Mouse (Mus musculus): ENCODE measurements around the gene Ucma. TPM values are rescaled to one million over a fixed set of nuclear protein-coding genes. Genes with fewer than 3 reads are reported as not detected.
"Not testable (repeated sequence)": the region's sequence is repeated elsewhere in the genome, so short reads cannot be mapped to it uniquely, and the experiment has no call there.

Gene Ucma
- not detected for total RNA-seq (2021)
- long read RNA-seq, experiment 1 = 0 reads
- long read RNA-seq, experiment 2, partial matches to known transcripts = 0 of 1 reads
- long read RNA-seq, experiment 2, other reads (novel, unspliced or antisense) = 0 of 1 reads

DNA sequence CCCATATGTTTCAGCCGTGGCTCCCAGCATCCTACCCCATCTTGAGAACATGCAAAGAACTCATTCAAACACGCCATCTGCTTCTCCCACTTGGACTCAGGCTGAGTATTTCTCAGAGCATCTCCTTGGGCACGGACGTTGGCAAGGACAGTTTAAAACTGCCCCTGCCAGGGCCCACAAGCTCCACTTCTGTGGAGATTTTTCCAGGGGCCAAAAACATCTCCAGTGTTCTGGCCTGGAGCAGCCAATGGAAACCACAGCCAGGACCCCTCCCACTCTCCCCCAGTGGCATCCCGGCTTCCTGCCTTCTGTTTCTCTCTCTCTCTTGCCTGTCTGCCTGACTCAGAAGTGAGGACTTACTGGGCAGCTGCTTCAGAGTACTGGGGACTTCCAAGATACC lies at the start of gene Ucma:
TSS of gene Ucma (plus strand) at position 316 of the 400 bp plus-strand sequence.
- no peak for DNase-seq

GRCm38 (mm10) chr2:4927391-4927790 lies 48.5 kb upstream of the Ucma start:
- no peak for DNase-seq

- DNase-seq = no peak
Observed at GRCm38 (mm10) chr2:4929230-4929629, 46.7 kb upstream of the Ucma start.

DNA sequence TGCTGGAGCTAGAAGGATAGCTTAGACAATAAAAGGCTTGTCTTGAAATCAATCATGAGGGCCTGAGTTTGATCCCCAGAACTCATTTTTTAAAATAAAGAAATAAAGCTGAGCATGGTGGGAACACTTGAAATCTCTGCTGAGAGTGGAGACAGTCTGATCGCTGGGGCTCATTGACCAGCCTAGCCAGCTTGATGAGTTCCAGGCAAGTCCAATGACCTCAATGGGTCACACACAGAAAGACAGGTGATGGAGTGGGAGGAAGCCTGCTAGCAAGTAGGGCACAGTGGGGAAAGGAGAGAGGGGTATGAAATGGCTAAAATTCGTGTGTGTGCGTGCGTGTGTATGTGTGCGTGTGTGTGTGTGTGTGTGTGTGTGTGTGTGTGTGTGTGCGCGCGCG lies 41.4 kb upstream of the Ucma start:
- no peak for DNase-seq

GRCm38 (mm10) chr2:4937931-4938330 lies 38.0 kb upstream of the Ucma start:
- DNase-seq = no peak

DNA sequence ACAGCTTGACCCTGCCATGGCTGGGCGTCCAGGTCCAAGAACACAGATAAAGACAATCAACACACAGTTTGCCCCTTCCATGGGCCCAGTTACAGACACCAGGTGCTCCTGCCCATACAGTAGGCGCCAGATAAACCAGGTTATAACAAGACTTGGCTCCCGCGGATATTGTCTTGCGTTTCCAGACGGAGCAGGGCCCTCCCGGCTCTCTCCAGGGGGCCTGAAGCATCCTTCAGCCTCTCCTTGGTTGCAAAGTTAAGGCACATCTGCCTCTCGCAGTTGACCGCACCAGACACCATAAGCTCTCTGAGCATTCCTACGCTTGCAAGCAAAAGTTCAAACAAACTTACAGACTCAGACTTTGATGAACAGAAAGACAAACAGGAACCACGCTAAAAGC lies 35.1 kb upstream of the Ucma start:
- DNase-seq = no peak

DNA sequence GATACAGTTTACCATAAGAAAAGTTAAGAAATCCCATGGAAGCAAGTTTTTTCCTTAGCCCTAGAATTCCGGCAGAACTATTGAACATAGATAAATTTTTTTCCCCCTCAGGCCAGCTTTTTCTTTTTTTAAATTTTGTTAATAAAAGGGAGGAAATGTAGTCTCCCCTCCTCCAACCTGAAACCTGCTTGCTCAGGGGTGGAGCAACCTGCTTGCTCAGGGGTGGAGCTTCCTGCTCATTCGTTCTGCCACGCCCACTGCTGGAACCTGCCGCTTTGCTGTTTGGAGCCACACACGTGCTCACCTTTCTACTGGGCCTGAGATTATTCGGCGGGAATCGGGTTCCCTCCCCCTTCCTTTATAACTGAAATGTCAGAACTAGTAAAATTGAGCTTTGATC lies 26.2 kb upstream of the Ucma start:
- not testable (repeated sequence) for DNase-seq

- DNase-seq = no peak
Observed at GRCm38 (mm10) chr2:4950986-4951385, 24.9 kb upstream of the Ucma start.

DNA sequence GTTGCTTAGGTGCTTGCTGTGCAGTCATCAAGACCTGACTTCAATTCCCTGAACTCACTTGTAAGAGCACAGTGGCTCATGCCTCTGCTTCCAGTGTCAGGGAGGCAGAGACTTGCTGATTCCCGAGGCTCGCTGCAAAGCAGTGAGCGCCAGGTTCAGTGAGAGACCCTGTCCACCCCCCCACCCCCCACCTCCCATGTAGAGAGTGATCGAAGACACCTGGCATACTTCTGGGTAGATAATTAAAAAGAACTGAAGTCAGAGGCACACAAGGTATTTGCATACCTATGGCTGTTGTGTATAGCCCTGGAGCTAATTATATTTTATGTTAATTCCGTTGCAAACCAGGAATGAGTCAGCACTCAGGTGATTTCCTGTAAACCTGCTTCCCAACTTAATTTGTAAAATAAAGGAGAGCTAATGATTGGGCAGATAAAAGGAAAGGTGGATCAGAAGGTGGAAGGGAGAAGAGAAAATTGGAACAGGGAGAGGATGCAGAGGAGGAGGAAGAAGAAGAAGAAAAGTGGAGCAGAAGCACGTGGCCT lies 21.6 kb upstream of the Ucma start:
- no peak for DNase-seq

DNA sequence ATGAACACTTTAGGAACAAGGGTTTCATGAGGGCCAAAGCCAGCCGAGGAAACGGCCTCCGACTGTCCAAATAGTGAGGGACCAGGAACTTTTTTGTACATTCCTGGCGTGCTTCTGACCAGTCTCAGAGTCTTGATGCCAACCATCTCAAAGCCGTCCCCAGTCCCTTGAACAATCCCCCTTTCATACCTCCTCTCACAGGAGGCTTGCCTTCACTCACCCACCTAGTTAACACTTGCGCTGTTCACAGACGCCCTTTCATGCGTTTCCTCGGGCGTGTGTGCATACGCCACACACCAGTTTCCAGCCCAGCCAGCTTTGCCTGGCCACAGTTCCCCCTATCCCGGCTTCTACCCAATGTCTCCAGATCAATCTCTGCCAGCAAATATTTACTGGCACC lies 17.9 kb upstream of the Ucma start:
- no peak for DNase-seq

DNA sequence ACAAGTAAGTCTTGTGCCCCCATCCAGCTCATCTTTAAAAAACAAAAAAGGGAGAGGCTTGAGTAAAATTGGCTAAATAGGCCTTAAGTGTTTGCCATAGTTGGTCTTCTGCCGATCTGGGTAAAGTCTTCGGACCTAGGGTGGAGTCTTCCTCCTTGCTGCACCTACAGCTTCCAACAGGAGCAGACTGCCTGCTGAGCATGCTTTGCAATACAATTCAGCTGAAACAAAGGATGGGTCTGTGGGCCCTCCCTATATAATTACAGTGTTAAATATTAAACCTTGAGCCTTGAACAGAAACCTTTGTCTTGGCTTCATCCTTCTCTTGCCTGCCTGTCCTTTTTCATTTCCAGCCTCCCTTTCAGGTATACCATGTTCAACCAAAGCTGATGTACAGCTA lies 8.1 kb upstream of the Ucma start:
- DNase-seq = no peak

DNA sequence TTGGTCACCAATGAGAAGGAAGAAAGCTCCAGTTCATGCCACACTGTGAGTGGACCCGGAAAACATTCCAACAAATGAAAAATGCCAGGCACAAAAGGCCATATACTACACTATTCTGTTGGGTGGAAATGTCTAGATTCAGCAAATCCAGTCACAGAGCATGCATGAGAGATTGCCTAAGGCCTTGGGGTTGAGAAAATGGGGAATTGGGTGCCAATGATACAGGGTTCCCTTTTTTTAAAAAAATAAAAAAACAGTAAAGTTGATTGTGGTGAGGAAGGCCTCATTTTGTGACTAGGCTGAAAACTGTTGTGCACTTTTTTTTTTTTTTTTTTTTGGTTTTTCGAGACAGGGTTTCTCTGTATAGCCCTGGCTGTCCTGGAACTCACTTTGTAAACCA lies 6.8 kb upstream of the Ucma start:
- no peak for DNase-seq

DNA sequence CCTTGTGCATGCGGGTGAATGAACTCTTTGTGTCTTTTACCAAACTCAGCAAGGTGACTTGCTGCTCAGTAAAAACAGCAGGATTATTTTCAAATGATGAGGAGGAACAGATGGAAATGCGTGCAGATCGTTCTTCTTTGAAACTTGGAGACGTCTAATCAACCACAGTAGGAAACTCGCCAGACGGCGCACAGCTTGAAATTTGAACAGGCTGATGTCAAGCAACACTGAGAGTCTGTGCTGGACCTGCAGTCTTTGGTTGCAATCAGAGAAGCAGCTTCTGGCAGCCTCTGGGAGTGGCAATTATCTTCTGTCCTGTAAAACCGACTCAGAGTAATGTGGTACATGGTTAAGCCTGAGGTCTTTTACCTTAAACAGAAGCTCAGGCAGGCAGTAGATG lies 2.2 kb downstream of the Ucma start:
- no peak for DNase-seq

DNA sequence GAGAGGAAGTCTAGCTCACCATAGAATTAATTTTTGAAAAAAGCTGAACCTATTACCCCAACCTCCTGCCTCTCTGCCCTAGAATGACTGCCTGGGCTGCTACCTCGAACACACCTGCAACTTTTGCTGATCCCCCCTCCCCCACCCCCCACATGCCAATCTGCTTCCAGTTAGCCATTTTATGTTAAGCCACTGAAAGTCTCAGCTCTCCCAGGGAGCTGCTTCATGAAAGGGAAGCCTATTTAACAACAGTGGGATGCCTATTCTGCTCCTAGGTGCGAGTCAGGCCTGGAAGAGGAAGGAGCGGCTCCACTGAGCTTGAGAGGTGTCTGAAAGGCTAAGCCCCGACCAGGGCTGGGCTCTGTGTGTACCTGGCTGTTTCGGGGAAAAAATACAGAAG lies 8.1 kb downstream of the Ucma start:
- no peak for DNase-seq

- DNase-seq = no peak
Observed at GRCm38 (mm10) chr2:4985000-4985399, 9.1 kb downstream of the Ucma start.

- DNase-seq = no peak
Observed at GRCm38 (mm10) chr2:4986798-4987197, 10.9 kb downstream of the Ucma start.

DNA sequence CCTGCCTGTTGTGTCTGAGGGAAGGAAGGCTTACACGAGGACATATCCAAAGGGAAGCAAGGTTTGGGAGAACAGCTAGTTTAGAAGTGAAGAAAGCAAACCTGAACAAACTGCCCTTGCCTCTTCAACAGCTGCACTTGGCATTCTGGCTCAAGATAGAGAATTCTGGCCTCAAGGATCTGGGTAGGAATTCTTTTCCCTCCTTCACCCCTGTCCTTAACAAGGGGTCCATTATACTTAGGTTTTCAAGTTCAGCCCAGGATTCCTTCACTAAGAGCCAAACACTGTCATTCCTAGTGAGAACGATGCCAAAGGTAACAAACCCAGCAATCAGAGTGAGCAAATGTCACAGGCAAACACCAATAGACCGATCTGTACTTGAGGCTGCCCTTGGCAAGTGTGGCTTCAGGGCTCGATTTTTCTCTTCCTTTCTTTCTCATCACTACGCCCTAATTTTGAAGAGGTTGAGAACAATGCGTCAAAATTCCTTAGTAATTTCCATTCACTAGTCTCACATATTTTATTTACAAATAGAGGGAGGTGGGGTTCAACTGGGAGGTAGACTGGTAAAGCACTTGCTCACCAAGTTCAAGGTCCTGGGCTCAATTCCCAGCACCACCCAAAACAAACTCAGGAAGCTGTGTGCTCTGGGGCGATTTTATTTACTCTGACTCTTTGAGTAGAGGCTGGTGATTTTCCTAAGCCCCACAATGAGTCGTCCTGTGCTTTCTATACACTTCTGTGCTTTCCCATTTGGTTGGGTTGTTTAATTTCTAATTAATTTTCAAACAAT lies 11.7 kb downstream of the Ucma start:
- no peak for DNase-seq

DNA sequence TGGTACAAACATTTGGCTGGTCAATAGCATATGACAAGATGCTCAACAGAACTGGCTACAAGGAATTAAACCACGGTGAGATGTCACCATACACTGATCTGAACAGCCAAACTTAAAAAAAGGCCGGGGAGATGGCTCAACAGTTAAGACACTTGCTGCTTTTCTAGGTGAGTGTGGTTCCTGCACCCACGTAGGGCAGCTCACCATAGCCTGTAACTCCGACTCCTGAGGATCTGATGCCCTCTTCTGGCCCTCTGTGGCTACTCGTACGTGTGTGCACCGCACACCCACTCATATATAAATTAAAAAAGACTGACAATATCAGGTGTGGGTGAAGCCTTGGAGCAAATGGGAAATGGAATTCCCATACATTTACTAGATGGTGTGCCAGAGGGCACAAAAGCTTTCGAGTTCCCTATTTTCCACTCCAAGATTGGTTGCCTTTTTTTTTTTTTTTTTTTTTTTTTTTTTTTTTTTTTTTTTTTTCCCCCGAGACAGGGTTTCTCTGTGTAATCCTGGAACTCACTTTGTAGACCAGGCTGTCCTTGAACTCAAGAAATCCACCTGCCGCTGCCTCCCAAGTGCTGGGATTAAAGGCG lies 13.0 kb downstream of the Ucma start:
- DNase-seq = no peak

DNA sequence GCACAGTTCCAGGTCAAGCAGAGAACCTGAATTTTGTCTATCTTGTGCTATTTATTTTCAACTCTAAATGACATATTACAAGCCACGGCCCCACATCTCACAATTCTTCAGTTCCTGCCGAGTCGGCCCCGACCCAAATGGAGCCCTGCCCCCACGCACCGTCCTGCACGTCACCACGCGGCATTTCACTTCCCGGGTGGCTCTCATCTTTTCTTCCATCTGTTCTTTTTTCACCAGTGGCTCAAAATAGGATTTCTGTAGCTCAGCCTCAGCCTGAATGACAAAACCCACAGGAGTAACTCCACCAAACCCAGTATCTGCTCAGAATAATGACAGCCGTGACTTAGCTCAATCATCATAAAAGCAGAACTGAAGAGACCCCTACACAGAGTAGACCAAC lies 17.7 kb downstream of the Ucma start:
- DNase-seq = no peak

- DNase-seq = no peak
Observed at GRCm38 (mm10) chr2:4994436-4994835, 18.5 kb downstream of the Ucma start.

DNA sequence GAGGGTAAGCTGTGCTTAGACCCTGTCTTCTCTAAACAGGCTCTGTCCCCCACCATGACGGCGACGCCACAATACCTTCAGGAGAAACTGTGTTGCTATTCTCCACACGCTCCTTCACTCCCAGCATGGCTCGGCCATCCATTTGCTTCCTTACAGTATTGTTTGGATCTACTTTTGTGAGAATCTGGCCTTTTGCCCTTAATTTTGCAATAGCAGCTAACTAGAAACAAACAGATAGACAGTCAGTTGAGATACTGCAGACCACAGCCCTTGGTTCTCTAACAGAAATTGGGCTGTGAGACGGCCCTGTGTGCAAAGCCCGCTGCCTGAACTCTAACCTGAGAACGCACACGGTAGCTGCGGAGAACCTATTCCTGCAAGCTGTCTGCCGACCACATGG lies 19.7 kb downstream of the Ucma start:
- DNase-seq = no peak

DNA sequence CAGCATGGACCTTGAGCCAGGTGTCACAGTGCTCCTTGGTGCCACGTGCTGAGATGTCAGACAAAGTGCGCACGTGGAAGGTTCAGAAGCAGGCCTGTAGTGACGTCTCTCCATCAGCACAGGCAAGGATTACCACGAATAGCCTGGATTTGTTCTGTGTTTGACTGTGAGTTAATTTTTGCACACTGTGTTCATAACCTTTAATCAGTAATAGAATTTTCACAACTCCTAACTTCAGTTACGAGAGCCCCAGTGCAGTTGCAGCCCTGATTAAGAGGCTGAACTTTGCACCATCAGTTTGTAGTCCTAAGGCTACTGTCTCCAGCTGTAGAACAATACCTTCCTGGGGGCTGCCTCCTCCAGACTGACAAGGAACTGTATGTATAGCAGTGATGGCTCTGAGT lies 20.5 kb downstream of the Ucma start:
- no peak for DNase-seq

DNA sequence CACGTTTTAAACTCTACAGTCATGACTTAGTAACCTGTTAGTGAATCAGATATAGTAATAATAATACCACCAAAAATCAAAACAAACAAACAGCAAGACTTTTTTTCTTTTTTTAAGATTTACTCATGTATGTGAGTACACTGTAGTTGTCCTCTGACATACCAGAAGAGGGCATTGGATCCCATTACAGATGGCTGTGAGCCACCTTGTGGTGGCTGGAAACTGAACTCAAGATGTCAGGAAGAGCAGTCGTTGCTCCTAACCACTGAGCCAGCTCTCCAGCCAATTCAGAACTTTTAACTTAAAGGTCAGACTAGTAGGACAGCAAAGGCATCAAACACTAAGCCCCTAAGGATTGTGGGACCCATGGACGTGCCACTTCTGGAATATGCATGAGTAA lies 23.0 kb downstream of the Ucma start:
- no peak for DNase-seq

- no peak for DNase-seq
Observed at GRCm38 (mm10) chr2:5001266-5001665, 25.3 kb downstream of the Ucma start.
